In the genomic region with DNA sequence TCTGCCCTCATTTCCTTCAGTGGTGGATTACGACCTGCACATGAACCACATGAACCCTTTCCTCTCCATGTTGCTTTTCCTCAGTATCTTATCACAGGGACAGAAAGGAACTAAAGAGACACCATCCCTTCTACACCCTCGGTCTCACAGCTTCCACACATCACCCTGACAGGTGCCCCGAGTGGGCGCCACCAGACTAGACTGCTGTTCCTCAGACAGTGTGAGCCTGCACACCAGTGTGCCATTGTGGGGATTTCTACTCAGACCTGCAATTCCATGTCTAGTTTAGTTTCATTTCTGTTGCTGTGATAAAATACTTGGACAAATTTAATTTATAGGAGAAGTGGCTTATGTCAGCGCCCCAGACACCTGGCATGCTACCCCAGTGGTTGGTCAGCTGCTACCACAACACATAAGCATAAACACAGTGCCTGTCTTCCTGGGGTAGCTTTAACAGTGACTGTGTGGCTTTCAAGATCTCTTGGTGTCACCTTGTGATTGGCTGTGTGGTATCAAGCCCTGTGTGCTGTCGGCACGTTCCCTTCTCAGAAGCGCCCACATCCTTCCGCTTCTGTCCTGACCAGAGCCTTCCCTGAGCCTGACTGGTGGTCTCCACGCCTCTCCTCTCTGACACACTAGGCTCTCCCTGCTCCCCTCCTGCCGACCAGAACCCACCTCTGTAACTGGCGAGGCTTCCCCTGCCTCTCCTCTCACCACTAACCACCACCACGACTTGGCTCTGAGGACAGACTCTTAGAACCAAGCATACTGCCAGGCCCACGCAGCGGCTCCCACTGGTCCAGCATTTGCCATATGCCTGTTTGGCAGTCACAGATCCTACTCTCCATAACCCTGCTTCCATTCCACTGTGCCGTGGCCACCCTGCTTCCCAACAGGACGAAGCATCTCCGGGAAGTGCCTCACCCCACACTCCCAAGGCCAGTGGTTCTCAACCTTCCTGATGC, we compare ENCODE assay signal across 8 mouse cellular contexts. TPM values are rescaled to one million over a fixed set of nuclear protein-coding genes. Genes with fewer than 3 reads are reported as not detected.
DNase-seq lines count a peak whose midpoint lies in the region; ATAC-seq lines count a peak whose summit lies in the region.
"Had no signal": no experiment of that assay in that cellular context is flagged by ENCODE, and none has a peak within 500 bp of the region (broad histone marks: within the 10 kb centered on the region; RNA-seq: fewer than 3 reads in every experiment).

No protein-coding gene starts in this region.

- DNase-seq in 3134 (ENCODE audit: extremely low read depth, insufficient read length, low spot score), result peak; percentile 27
- DNase-seq in 416B (ENCODE audit: low read depth), result peak; percentile 98
- DNase-seq in cerebellum, postnatal 14 days, result peak; percentile 80 to 89
- no peak for DNase-seq in MN1 (ENCODE audit: low spot score)
- no peak for DNase-seq in kidney, postnatal 10 days
- no peak for DNase-seq in adrenal gland, adult (ENCODE audit: inconsistent age in 2 of 2, low spot score in 1 of 2)
- DNase-seq: kidney, adult 9 months had no signal

- peak; percentile 75 for ATAC-seq in megakaryocyte-erythroid progenitor cell, adult 5-6 weeks (replicated peaks; ENCODE audit: low FRiP score, low TSS enrichment, poor library complexity, severe bottlenecking)

RNA-seq across cellular contexts. Expression of a gene that starts 27.2 kb away (rescaled TPM):
- total RNA-seq in megakaryocyte-erythroid progenitor cell, adult 5-6 weeks (2014; fragmentation: Nextera tagmentation), result 3.9 and 19.7 TPM in 2 replicates
- total RNA-seq in megakaryocyte-erythroid progenitor cell, adult 5-6 weeks (2017), result 5.2 and 5.4 TPM in 2 replicates

Comparison
In these comparisons a context has a peak if more than half of its experiments do, and no peak if none do; other contexts are left out.
1. DNase-seq: peak in 3134 (single experiment), 416B (single experiment) and cerebellum, postnatal 14 days (2 of 2); none in MN1 (single experiment), kidney, postnatal 10 days (single experiment) and adrenal gland, adult (0 of 2).